Mouse (Mus musculus): ENCODE measurements around the gene Tmprss6.

Gene Tmprss6

GRCm38 (mm10) chr15:78482518-78482917 is 14.1 kb upstream of the Tmprss6 start:
- DNase-seq (ENCODE audit: low spot score) = no peak

GRCm38 (mm10) chr15:78481448-78482000 is 13.1 kb upstream of the Tmprss6 start:
- DNase-seq (ENCODE audit: low spot score) = no peak

DNA sequence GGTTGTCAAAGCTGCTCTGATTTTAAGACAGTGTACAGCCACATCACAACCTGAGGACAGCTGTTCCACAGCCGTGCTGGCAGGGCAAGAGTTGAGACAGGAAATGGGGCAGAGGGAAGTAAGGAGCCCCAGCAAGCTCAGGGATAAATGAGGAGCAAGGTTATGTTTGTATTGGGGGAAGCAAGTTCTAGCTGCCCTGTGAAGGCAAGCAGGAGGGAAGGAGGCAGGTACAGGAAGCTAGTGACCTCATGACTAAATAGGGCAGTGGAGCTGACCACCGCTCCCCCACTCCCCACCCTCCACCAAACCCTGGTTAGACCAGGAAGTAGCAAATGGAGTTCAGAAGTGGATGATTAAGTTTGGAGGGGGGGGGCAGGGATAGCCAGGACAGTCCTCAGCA is 12.6 kb upstream of the Tmprss6 start:
- DNase-seq (ENCODE audit: low spot score) = no peak

DNA sequence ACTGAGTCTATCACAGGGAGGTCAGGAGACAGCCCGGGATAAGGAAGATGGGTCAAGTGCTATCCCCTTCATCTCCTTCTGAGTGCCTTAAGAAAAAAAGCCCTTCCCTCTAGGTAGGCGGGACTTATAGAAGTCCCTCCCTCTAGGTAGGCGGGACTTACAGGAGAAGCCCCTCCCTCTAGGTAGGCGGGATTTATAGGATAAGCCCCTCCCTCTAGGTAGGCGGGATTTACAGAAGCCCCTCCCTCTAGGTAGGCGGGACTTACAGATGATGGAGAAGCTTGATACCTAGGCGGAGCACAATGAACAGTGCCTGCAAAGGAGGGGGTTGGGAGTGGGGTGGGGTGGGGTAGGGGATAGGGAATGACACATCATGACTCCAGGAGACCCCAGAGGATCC is 11.7 kb upstream of the Tmprss6 start:
- DNase-seq (ENCODE audit: low spot score) = no peak

- DNase-seq (ENCODE audit: low spot score) = no peak
Observed at GRCm38 (mm10) chr15:78479470-78479869, 11.0 kb upstream of the Tmprss6 start.

DNA sequence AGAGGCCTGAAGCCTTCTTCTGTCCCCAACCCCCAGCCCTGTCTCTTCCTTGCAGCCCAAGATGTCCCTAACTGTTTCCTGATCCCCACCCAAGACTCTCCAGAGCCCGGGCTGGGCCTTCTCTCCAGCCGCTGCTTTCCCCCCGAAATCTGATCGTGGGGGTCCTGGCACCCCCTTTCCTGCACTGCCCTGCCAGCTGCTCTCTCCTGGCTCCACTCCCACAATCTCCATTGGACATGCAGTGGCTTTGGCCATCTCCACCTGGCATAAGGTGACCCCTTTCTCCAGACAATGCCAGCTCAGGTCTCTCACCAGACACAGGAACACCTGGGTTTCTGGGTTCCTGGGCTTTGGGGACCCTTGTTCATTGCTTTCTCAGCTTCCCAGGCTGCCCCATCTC is 9.6 kb upstream of the Tmprss6 start:
- no peak for DNase-seq (ENCODE audit: low spot score)

DNA sequence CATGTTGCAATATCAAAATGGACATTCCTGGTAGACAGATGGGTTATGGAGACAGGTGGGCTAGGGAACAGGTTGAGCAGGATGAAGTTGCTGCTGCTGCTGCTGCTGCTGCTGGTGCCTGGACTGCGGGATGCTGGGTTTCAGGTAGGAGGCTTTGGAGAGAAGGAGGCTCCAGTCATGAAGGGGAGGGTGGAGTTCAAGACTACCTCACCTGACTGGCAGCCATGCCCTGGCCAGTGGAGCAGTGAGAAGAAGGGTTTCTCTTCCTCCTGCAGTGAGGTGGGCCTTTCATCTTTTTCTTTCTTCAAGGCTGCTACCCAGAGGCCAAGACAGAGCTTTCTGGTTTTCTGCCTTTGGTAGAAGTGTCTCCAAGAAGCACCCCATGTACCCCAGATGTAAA is 8.4 kb upstream of the Tmprss6 start:
- no peak for DNase-seq (ENCODE audit: low spot score)

GRCm38 (mm10) chr15:78475604-78476031 is 7.2 kb upstream of the Tmprss6 start:
- DNase-seq (ENCODE audit: low spot score) = no peak

- DNase-seq (ENCODE audit: low spot score) = no peak
Observed at GRCm38 (mm10) chr15:78473442-78473841, 5.0 kb upstream of the Tmprss6 start.

- no peak for DNase-seq (ENCODE audit: low spot score)
Observed at GRCm38 (mm10) chr15:78471902-78472301, 3.5 kb upstream of the Tmprss6 start.

GRCm38 (mm10) chr15:78470495-78471276 is 2.3 kb upstream of the Tmprss6 start:
- DNase-seq (ENCODE audit: low spot score) = no peak

- DNase-seq (ENCODE audit: low spot score) = no peak
Observed at GRCm38 (mm10) chr15:78467570-78467969, 864 bp downstream of the Tmprss6 start.

GRCm38 (mm10) chr15:78466809-78467208 is 1.6 kb downstream of the Tmprss6 start:
- DNase-seq (ENCODE audit: low spot score) = no peak

- no peak for DNase-seq (ENCODE audit: low spot score)
Observed at GRCm38 (mm10) chr15:78462981-78463380, 5.5 kb downstream of the Tmprss6 start.

DNA sequence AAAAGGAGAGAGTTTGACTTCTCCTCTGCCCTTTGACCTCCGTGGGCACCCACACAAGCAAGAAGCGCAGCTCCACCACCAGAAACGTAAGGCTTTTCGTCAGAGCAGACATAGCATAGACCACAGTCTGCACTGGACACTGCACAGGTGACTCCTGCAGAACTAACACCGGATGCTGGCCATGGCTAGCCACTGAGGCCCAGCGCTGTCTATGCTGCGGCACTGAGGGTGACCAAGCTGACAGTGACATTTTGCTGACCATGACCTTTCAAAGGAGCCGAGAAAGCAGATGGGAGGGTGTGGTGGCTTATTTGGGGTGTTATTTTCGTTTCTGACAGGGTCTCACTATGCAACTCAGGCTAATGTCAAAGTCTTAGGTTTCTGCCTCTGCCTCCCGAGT is 11.2 kb downstream of the Tmprss6 start:
- no peak for DNase-seq (ENCODE audit: low spot score)

GRCm38 (mm10) chr15:78456051-78456450 is 12.4 kb downstream of the Tmprss6 start:
- DNase-seq (ENCODE audit: low spot score) = no peak

DNA sequence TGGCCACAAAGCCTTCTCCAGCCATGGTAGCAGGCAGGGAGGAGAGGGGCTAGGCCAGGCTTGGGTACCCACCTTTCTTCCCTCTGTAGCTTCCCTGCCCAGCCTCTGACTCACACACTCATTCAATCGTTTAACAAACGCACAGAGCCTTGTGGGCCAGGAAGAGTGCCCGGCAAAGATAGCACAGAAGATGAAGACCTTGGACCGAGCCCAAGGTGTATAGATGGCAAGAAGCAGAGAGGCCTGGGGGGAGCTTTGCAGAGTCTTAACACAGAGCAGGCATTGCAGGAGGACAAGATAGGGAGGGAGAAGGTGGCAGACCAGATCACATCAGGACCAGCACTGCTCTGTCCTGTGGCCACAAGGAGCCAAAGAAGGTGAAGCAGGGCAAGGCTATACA is 13.3 kb downstream of the Tmprss6 start:
- DNase-seq (ENCODE audit: low spot score) = no peak

- no peak for DNase-seq (ENCODE audit: low spot score)
Observed at GRCm38 (mm10) chr15:78452929-78453328, 15.5 kb downstream of the Tmprss6 start.

- no peak for DNase-seq (ENCODE audit: low spot score)
Observed at GRCm38 (mm10) chr15:78451201-78451600, 17.2 kb downstream of the Tmprss6 start.

- DNase-seq (ENCODE audit: low spot score) = no peak
Observed at GRCm38 (mm10) chr15:78450419-78450768, 18.0 kb downstream of the Tmprss6 start.

- DNase-seq (ENCODE audit: low spot score) = no peak
Observed at GRCm38 (mm10) chr15:78449694-78450418, 18.6 kb downstream of the Tmprss6 start.

GRCm38 (mm10) chr15:78449131-78449530 is 19.3 kb downstream of the Tmprss6 start:
- no peak for DNase-seq (ENCODE audit: low spot score)

Data from layer of hippocampus, adult 9-10 months (tissue).